Mouse (Mus musculus) limb, embryonic 10.5 days (tissue): ENCODE results near the gene Fstl3. TPM values are rescaled to one million over a fixed set of nuclear protein-coding genes. Genes with fewer than 3 reads are reported as not detected.
A peak's percentile ranks its signal among the peaks of the same experiment; 100 is the strongest.

Experiments used
- DNase-seq: peaks from one replicate; pipeline ENCODE4 v3.0.0-alpha.2; 2017; ENCODE audit warnings: low spot score
- H3K27ac ChIP-seq: fragments of 300-500 bp; sonication (generic); 2 replicates; pipeline ENCODE4 v1.5.1; 2016; ENCODE audit warnings: mild to moderate bottlenecking
- H3K27me3 ChIP-seq: fragments of 300-500 bp; sonication (generic); 2 replicates; pipeline ENCODE4 v1.6.1; 2016; ENCODE audit warnings: low read depth, mild to moderate bottlenecking; ENCODE audit not compliant: poor library complexity, severe bottlenecking
- H3K36me3 ChIP-seq: fragments of 300-500 bp; sonication (generic); 2 replicates; pipeline ENCODE4 v1.6.1; 2016; ENCODE audit warnings: mild to moderate bottlenecking, moderate library complexity
- H3K4me1 ChIP-seq: fragments of 300-500 bp; sonication (generic); 2 replicates; pipeline ENCODE4 v1.6.1; 2016
- H3K4me3 ChIP-seq: fragments of 300-500 bp; sonication (generic); 2 replicates; pipeline ENCODE4 v1.5.1; 2016; ENCODE audit warnings: mild to moderate bottlenecking, moderate library complexity
- H3K9me3 ChIP-seq: fragments of 300-500 bp; sonication (generic); replicated peaks from 2 replicates; pipeline ENCODE4 v1.6.1; 2016; ENCODE audit warnings: mild to moderate bottlenecking
- WGBS: fragments of 180-500 bp; shearing (Covaris S2); methylation state at CpG from one replicate; pipeline ENCODE4 v1.1.7; 2016; 5-methylcytosine and 5-hydroxymethylcytosine counted together
- polyA plus RNA-seq: library from polyadenylated mRNA; unstranded; fragments of >200 nt; fragmentation: Nextera tagmentation; extraction: Ambion mirVana; gene quantifications from 2 replicates; pipeline ENCODE4 v1.2.1, GENCODE M21; 2016

Fstl3 gene
- polyA plus RNA-seq, 1 experiment from 2014 or later = 1.8 TPM

DNA sequence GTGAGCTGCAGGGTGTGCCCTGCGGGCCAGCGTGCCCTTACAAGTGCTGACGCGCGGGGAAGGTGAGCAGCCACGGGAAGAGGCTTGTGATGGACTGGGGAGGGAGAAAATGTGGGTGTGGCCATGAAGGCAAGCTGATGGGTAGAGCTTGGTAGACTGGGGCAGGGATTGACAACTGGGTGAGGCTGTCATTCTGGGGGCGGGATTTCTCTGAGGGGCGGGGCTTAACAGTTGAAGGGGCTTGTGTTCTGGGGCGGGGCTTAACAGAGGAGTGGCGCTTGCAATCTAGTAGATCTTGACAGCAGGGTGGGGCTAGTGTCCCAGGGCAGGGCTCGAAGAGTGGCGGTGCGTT lies 3.6 kb downstream of the Fstl3 start:
- 2% methylated on average over 13 of the region's 13 CpGs for whole genome bisulfite sequencing
- H3K27me3 ChIP-seq = peaks cover 88% of the 10 kb centered on the region
- H3K27ac ChIP-seq = peak overlapping the region; percentile 21; the same call in 1 of the 2 replicates

DNA sequence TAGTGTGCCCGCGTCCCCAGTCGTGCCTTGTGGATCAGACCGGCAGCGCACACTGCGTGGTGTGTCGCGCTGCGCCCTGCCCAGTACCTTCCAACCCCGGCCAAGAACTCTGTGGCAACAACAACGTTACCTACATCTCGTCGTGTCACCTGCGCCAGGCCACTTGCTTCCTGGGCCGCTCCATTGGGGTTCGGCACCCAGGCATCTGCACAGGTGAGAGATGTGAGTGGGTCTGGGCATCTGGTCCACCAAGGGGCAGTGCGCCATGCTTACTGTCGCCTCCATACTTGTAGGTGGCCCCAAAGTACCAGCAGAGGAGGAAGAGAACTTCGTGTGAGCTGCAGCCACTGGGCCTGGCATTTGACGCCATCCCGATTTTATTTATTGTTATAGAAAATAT lies 4.1 kb downstream of the Fstl3 start:
- WGBS = 25% methylated on average over 21 of the region's 21 CpGs
- H3K27ac ChIP-seq = no peak overlapping the region
- H3K27me3 ChIP-seq = peaks cover 85% of the 10 kb centered on the region
- H3K36me3 ChIP-seq = no peaks in the 10 kb centered on the region
- no peaks in the 10 kb centered on the region for H3K9me3 ChIP-seq
- H3K4me1 ChIP-seq = peaks cover 49% of the 10 kb centered on the region
- no peak for DNase-seq
- H3K4me3 ChIP-seq = peak overlapping the region; percentile 54

More for the DNA sequence above, 3.6 kb downstream of the Fstl3 start:
- Histone ChIP-seq H3K4me1 (peaks cover 49% of the 10 kb centered on the region), H3K9me3 (no peaks in the 10 kb centered on the region), H3K36me3 (no peaks in the 10 kb centered on the region), H3K4me3 (peak overlapping the region; percentile 54)
- DNase-seq = no peak

DNA sequence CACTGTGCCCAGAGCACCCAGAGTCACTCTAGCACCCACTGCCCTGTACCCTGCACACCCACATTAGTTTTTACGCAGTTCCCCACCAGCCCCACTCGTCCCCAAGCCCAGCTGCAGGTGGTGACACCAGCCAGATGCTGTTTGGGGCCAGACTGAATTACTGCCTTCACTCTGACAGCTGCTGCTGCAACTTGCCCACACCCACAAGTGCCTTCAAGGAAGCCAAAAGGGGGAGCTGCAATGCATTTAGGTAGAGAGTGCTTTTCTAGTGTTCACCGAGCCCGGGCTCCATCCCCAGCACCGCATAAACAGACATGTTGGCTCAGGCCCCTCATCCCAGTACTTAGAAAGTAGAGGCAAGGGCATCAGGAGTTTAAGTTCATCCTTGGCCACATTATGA lies 4.9 kb downstream of the Fstl3 start:
- Histone ChIP-seq H3K9me3 (no peaks in the 10 kb centered on the region), H3K27ac (no peak overlapping the region), H3K4me3 (no peak overlapping the region), H3K36me3 (no peaks in the 10 kb centered on the region), H3K27me3 (peaks cover 77% of the 10 kb centered on the region), H3K4me1 (peaks cover 47% of the 10 kb centered on the region)
- 41% methylated on average over 5 of the region's 5 CpGs for WGBS
- DNase-seq = no peak

DNA sequence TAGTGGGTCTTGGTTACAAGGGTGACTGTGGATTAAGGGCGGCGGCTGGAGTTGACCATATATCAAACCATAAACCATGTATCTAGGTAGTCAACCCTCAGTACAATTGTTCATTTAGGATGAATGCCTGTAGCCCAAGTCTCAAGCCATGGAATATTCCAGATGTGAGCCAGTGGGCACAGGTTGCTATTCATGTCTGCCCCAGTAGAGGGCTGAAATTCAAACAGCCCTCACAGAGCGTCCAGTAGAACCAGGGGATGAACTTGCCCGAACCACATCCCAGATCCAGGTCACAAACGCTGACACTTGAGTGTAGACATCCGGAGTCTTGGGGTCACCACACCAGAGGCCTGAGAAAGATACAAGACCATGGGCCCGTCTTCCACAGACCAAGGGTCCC lies 6.0 kb downstream of the Fstl3 start:
- no peaks in the 10 kb centered on the region for H3K9me3 ChIP-seq
- H3K27me3 ChIP-seq = peaks cover 66% of the 10 kb centered on the region
- no peak overlapping the region for H3K4me3 ChIP-seq
- DNase-seq = no peak
- H3K36me3 ChIP-seq = no peaks in the 10 kb centered on the region
- no peak overlapping the region for H3K27ac ChIP-seq
- H3K4me1 ChIP-seq = peaks cover 36% of the 10 kb centered on the region
- WGBS = 62% methylated on average over 7 of the region's 7 CpGs

DNA sequence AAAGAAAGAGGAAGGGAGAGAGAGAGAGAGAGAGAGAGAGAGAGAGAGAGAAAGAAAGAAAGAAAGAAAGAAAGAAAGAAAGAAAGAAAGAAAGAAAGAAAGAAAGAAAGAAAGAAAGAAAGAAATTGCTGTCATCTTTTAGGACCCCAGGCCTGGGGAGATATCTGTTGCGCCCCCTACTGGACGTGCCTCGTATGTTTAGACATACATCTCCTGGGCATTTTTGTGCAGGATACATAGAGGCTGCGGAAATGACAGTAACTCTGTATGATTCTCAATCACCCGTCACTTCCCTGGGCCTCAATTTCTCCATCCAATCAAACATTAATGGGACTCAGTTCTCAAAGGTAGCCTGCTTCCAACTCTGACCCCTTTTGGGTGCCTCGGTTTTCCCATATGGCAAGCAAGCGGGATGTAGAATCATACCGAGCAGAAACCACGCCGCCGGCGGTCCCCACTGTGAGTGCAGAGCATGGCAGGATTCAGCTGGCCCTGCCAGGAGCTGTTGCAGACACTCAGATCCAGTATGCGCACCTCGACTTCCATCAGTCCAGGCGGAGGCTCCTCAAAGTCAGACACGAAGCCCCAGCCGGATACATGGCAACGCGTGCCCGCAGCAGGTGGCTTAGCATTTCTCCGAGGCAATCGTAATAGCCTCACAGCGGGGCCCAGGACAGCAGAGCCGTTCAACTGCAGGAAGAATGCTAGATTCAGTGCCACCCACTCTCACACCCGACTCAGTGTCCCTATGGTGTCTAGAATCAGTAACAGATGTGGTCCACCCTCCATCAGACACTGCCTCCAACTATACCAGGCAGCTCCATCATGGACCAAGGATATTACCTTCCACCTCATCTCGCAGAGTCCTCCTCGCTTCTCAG lies 7.1 kb downstream of the Fstl3 start:
- Histone ChIP-seq H3K4me3 (no peak overlapping the region), H3K27ac (no peak overlapping the region), H3K36me3 (no peaks in the 10 kb centered on the region), H3K4me1 (peaks cover 28% of the 10 kb centered on the region), H3K27me3 (peaks cover 55% of the 10 kb centered on the region), H3K9me3 (no peaks in the 10 kb centered on the region)
- WGBS = 42% methylated on average over 27 of the region's 27 CpGs
- peak; percentile 72 for DNase-seq

DNA sequence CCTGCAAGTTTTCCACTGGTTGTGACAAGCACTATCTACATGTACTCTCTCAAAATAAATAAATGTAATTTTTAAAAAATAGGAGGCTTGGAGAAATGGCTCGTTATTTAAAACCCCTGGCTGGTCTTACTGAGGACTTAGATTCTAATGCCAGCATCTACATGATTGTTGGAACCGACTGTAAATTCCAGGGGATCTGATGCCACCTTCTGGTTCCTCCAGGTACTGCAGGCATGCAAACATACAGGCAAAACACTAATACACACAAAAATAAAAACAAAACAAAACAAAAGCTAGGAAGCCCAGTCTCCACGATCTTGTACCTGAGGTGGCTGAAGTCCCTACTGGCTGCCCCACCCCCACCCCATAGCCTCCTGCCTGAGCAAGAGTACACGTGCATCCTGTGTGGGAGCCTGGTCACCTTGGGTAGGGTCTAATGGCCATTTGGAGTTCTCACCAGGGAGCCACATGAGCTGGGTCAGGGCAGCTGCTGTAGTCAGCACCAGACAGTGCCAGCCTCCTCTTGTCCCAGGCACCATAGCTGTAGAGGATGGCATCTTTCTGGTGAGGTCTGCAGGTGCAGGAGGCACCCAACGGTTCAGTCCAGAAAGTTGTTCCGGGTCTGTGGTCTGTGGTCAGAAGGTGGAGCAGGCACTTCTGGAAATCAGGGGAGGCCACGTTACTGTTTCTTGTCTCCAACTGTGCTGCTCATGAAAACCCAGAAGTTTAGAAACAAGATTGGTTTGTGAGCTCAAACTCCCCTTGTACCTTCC lies 11.5 kb downstream of the Fstl3 start:
- no peaks in the 10 kb centered on the region for H3K9me3 ChIP-seq
- DNase-seq = peak; percentile 84
- H3K4me1 ChIP-seq = peaks cover 5% of the 10 kb centered on the region
- H3K36me3 ChIP-seq = no peaks in the 10 kb centered on the region
- no peak overlapping the region for H3K27ac ChIP-seq
- H3K4me3 ChIP-seq = no peak overlapping the region
- H3K27me3 ChIP-seq = peaks cover 16% of the 10 kb centered on the region
- 37% methylated on average over 7 of the region's 7 CpGs for WGBS

DNA sequence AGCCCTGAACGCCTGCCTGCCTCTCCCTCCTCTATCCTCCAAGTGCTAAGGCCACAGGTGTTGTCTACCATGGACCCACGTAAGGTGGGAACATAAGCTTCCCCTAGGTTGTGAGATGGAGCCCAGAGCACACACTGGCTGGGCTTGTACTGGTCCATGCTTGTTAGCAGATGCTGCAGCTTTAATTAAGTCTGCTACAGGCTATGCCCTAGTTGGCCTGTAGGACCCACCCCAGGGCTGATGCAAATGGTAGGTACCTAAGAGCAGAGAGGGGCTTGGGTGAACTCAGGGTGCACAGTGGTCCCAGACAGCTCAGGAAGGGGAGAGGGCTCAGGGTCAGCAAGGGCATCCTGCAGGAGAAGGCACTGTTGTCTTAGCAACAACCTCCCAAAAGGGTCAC lies 12.5 kb downstream of the Fstl3 start:
- Histone ChIP-seq H3K4me1 (peaks cover 14% of the 10 kb centered on the region), H3K36me3 (no peaks in the 10 kb centered on the region), H3K4me3 (no peak overlapping the region), H3K27me3 (peaks cover 7% of the 10 kb centered on the region), H3K27ac (no peak overlapping the region), H3K9me3 (no peaks in the 10 kb centered on the region)
- 62% methylated on average over 2 of the region's 2 CpGs for WGBS
- DNase-seq = no peak

DNA sequence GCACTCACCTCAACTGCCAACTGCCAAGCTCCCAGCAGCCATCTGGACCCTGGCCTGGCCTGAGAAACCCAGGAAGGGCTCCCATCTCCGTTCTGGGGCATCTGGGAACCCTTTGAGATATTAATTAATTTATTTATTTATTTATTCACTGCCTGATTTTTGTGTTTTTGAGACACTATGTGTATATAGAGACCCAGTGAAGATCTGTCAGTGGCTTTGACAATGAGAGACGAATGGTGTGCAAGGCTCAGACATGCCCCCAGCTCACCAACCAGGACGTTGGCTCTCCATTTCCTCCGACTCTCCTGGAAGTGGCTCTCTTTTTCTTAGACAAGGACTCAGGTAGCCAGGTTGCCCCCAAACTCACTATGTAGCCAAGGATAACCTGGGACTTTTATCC lies 13.8 kb downstream of the Fstl3 start, which contains the start of gene Prss57:
Prss57 (minus strand) TSS at position 101 of the 400 bp plus-strand sequence.
- WGBS = 83% methylated on average over 4 of the region's 4 CpGs

DNA sequence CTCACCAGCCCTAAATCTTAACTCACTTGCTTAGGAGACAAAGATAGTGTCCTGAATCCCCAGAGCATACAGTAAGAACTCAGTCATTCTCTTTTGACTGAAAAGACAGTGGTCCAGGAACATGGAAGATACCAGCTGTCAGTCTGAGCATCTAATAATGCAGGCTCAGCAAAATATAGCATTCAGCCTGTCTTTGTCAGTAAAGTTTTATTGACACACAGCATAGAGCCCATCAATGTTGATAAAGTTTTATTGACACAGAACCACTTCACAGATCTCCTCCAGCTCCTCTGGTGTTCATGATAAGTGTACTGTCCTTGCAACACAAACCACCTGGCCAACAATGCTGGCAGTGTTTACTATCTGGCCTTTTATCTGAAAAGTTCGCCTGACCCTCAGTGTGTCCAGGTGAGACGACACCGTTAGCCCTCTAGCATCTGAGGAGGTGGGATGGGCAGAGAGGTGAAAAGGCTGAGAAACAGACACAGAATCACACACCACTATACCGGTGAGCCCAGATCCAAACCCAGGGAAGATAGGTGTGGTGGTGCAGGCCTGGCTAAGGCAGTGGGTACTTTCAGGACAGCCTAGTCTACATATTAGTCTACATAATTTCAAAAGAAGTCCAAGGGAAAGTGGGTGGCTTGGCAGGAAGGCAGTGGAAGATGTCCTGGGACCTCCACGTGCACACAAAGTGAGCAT lies 15.4 kb downstream of the Fstl3 start:
- 79% methylated on average over 5 of the region's 5 CpGs for WGBS
- no peak for DNase-seq
- Histone ChIP-seq H3K27ac (peak overlapping the region; percentile 96; the same call in 1 of the 2 replicates), H3K9me3 (no peaks in the 10 kb centered on the region), H3K4me3 (0 out of 2 replicates have a peak overlapping the region, but pooled peaks have one; percentile 92), H3K27me3 (no peaks in the 10 kb centered on the region; the same call in 1 of the 2 replicates), H3K36me3 (peaks cover 6% of the 10 kb centered on the region), H3K4me1 (peaks cover 32% of the 10 kb centered on the region)

More for the DNA sequence above, 13.8 kb downstream of the Fstl3 start, which contains the start of gene Prss57:
- no peaks in the 10 kb centered on the region; the same call in 1 of the 2 replicates for H3K27me3 ChIP-seq
- H3K4me3 ChIP-seq = no peak within 1 kb of the TSS
- peaks cover 21% of the 10 kb centered on the region for H3K4me1 ChIP-seq
- H3K27ac ChIP-seq = no peak within 1 kb of the TSS
- H3K36me3 ChIP-seq = peaks cover 3% of the 10 kb centered on the region
- no peaks in the 10 kb centered on the region for H3K9me3 ChIP-seq
- no peak for DNase-seq

DNA sequence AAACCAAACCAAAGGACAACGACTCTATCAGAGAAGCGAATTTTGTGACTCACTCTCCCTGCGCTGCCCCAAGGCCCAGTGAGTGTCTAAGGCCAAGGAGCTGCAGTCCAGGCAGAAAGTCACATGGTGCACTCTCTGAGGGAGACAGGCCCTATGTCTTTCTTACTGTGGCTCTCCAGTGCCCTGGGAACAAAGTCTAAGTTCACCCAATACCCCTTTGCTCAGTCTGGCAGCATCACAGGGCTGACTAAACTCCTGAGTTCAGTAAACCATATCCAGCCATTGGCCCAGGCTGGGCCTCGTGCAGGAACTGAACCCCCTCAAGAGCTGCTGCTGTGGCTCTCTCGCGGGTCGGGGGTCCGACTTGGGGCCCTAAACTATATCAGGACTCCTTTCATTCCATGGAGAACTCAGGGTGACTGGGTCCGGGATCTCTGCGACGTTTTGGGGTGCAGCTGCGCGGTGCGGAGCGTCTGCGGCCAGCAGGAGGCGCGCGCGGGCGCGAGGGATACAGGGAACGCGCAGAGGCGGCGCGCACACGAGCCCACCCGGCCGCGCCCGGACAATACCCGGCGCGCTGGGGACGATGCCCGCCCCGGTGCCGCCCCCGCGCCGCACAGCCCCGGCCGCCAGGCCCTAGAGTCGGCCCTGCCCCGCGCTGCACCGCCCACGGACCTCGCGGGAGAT lies 16.1 kb downstream of the Fstl3 start, which contains the start of gene Palm:
Palm (plus strand) TSS at position 522 of the 687 bp plus-strand sequence.
- Histone ChIP-seq H3K4me1 (peaks cover 37% of the 10 kb centered on the region), H3K9me3 (no peaks in the 10 kb centered on the region), H3K27ac (peak within 1 kb of the TSS; percentile 96), H3K36me3 (peaks cover 11% of the 10 kb centered on the region), H3K4me3 (peak within 1 kb of the TSS; percentile 92), H3K27me3 (no peaks in the 10 kb centered on the region; the same call in 1 of the 2 replicates)
- WGBS = 6% methylated on average over 50 of the region's 51 CpGs
- DNase-seq = peak; percentile 88

DNA sequence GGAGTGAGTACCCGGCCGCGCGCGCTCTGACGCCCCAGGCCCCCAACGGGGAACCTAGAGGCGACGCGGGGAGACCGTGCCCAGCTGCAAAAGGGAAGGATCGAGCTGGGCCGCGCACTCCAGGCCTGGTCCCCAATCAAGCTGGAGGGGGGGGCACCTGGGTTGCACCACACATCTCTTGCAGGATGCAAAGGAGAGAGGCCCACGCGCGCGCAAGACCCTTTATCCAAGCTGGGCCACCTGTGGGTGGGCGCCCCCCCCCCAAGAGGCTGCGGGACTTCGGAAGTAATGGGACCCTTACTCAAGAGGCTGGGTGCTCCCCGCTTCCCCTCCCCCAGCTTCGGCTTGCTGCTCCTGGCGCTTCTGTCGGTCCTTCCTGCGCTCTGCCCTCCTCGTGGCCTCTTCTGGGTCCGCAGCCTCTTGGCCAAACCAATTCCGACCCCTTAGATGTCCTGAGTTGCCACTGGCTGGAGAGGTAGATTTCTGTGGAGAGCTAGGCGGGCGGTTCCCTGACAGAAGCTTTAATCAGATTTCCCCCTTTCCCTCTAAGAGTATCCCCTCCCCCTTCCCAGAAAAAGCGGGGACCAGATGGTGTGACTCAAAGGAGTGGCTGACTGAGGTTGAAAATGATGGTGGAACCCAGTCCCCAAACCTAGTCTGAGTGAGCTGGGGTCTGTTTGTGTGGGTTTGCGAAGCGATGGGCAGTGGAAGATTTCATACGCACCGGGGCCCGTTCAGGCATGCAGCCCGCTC lies 16.8 kb downstream of the Fstl3 start:
- H3K36me3 ChIP-seq = peaks cover 11% of the 10 kb centered on the region
- DNase-seq = peak; percentile 68
- H3K27ac ChIP-seq = peak overlapping the region; percentile 96
- H3K27me3 ChIP-seq = no peaks in the 10 kb centered on the region; the same call in 1 of the 2 replicates
- peak overlapping the region; percentile 92 for H3K4me3 ChIP-seq
- H3K4me1 ChIP-seq = peaks cover 38% of the 10 kb centered on the region
- WGBS = 1% methylated on average over 38 of the region's 38 CpGs
- H3K9me3 ChIP-seq = no peaks in the 10 kb centered on the region
